Mouse (Mus musculus) kidney, adult 2 months (tissue): ENCODE measurements around the gene Prss54. TPM values are rescaled to one million over a fixed set of nuclear protein-coding genes. Genes with fewer than 3 reads are reported as not detected.

Experiments used
- DNase-seq: peaks from one replicate; pipeline ENCODE4 v3.0.0; 2021
- H3K27ac ChIP-seq: fragments of 200-500 bp; 2 replicates; pipeline ENCODE4 v1.5.1; 2012; ENCODE audit warnings: low read depth, low read length, control low read depth, inconsistent platforms; ENCODE audit not compliant: insufficient read depth
- H3K27me3 ChIP-seq: fragments of 200-500 bp; replicated peaks from 2 replicates; pipeline ENCODE4 v1.6.1; 2012; ENCODE audit warnings: mild to moderate bottlenecking, moderate library complexity, low read length, inconsistent platforms; ENCODE audit not compliant: control insufficient read depth, insufficient read depth
- H3K36me3 ChIP-seq: fragments of 200-500 bp; 2 replicates; pipeline ENCODE4 v1.6.1; 2012; ENCODE audit warnings: mild to moderate bottlenecking, moderate library complexity, low read length, inconsistent platforms; ENCODE audit not compliant: control insufficient read depth, insufficient read depth
- H3K4me1 ChIP-seq: fragments of 200-500 bp; 2 replicates; pipeline ENCODE4 v1.6.1; 2011; ENCODE audit warnings: low read length; ENCODE audit not compliant: control insufficient read depth, insufficient read depth
- H3K4me3 ChIP-seq: fragments of 200-500 bp; 2 replicates; pipeline ENCODE4 v1.5.1; 2011; ENCODE audit warnings: mild to moderate bottlenecking, low read depth, low read length, control low read depth; ENCODE audit not compliant: insufficient read depth
- CTCF ChIP-seq: fragments of 200-500 bp; conservative IDR thresholded peaks from 2 replicates; pipeline ENCODE4 v1.5.1; 2011; ENCODE audit warnings: low read depth, mild to moderate bottlenecking, control low read depth, low read length, moderate library complexity, mixed read lengths; ENCODE audit not compliant: insufficient read depth, insufficient read length
- POLR2A ChIP-seq: fragments of 200-500 bp; IDR thresholded peaks from one replicate; pipeline ENCODE4 v1.6.1; 2011; ENCODE audit warnings: low read depth, low read length, control low read depth
- WGBS: fragments of 180-500 bp; shearing (Covaris S2); methylation state at CpG from one replicate; pipeline ENCODE4 v1.1.7; 2018; 5-methylcytosine and 5-hydroxymethylcytosine counted together
- polyA plus RNA-seq: library from polyadenylated mRNA; depleted of rRNA; stranded (reverse); fragments of >200 nt; gene quantifications from 2 replicates; pipeline ENCODE4 v1.2.3, GENCODE M21; 2012

Prss54 gene
- polyA plus RNA-seq, 1 experiment, result not detected

DNA sequence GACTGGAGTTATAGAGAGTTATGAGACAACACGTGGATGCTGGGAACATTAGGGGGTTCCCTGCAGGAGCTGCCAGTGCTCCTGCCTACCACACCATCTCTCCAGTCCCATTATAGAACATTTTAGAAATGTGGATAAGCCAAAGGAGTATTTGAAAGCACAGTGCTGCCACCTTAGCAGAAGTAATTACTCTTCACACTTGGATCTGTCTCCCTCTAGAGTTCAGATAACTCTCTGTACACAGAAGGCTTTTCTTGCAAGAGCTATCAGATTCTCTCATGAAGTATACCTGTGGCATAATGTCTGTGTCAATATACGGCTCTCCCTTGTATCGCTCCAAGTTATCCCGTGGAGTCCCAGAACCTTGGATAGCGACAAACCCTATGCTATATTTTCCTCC is 36.7 kb downstream of the Prss54 start:
- 73% methylated on average over 5 of the region's 5 CpGs for WGBS
- Histone ChIP-seq H3K27ac (no peak overlapping the region), H3K27me3 (no peaks in the 10 kb centered on the region), H3K4me1 (no peaks in the 10 kb centered on the region), H3K4me3 (no peak overlapping the region), H3K36me3 (no peaks in the 10 kb centered on the region)
- no peak for TF ChIP-seq POLR2A
- TF ChIP-seq CTCF, result no peak
- peak; percentile 9 for DNase-seq

DNA sequence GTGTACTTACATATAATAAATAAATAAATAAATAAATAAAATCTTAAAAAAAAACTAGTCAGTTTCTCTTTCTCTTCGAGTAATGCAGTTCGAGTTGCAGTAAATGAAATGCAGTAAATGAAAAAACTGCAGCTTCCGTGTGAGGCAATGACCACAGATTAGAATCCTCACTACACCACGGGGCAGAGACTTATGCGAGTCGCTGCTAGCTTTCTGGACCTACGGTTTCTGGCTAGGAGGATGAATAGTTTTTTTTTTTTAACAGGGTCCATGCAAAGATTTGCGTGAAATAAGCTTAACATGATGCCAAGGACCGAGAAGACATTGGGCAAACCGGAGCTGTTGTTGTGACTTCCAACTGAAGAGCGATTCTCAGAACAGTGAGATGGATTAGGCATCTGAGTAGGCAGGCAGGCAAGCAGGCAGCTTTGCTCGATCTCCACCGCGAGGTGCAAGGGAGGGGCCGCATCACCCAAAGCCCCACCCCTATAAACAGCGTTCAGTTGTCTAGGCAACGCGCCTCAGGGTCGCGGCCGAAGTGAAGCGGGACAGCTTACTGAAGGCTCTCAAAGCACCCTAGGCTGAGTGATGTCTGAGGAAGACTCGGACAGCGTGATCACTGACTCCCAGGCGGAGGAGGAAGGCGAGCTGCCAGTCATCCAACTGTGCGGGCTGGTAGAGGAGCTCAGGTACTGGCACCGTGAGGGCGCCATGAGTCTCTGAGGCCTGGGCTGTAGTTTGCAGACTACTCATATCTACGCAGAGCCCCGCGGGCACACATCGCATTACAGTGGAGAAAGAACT is 42.4 kb downstream of the Prss54 start, which contains the start of gene Ccdc113:
Ccdc113 (plus strand) TSS at position 502 of the 804 bp plus-strand sequence.
- TF ChIP-seq CTCF, result no peak
- TF ChIP-seq POLR2A, result no peak
- no peaks in the 10 kb centered on the region for H3K27me3 ChIP-seq
- H3K27ac ChIP-seq, result no peak within 1 kb of the TSS
- 7% methylated on average over 33 of the region's 33 CpGs for WGBS
- peak within 1 kb of the TSS; percentile 47 for H3K4me3 ChIP-seq
- no peaks in the 10 kb centered on the region for H3K36me3 ChIP-seq
- peak; percentile 33 for DNase-seq
- H3K4me1 ChIP-seq, result no peaks in the 10 kb centered on the region

DNA sequence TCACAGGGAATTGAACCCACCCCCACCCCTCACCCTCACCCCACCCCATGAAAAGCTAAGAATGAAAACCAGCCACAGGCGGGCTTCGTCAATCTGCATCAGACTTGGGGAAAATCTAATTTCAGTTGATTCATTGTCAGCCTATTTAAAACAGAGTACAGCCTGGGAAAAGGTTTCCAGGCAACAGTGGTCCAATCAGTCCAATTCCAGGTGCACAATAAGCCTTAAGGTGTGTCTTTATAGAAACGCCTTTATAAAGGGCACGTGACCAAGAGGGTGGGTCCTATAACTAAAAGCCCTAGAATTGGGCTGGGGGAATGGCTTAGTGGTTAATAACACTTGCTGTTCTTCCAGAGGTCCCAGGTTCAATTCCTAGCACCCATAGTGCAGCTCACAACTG is 43.9 kb downstream of the Prss54 start:
- Histone ChIP-seq H3K27ac (no peak overlapping the region), H3K27me3 (no peaks in the 10 kb centered on the region), H3K4me3 (no peak overlapping the region), H3K36me3 (no peaks in the 10 kb centered on the region), H3K4me1 (no peaks in the 10 kb centered on the region)
- WGBS, result 82% methylated on average over 4 of the region's 4 CpGs
- DNase-seq, result no peak
- no peak for TF ChIP-seq POLR2A
- TF ChIP-seq CTCF, result no peak

DNA sequence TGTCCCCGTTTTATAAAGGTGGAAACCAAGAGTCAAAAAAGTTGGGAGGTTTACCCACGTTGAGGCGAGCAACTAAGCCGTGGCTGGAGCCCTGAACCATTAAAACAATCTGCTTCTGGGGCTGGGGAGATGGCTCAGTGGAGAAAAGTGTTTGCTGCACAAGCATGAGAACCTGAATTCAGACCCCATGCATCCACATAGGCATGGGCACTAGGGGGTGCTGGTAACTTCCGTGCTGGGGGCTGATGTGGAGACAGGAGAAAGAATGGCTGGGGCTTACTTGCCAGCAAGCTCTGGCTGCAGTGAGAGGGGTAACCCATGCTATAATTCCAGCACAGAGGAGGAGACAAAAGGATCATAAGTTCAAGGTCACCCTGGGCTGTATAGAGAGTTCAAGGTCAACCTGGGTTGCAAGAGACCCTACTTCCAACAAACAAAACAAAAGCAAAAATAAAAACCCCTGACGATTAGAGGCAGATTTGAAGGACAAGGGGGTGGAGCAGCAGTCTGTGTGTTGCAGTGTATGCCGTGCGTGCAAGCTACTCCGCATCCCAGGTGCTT is 47.3 kb downstream of the Prss54 start:
- no peaks in the 10 kb centered on the region for H3K4me1 ChIP-seq
- no peak for DNase-seq
- no peak overlapping the region for H3K4me3 ChIP-seq
- WGBS, result 66% methylated on average over 9 of the region's 9 CpGs
- TF ChIP-seq POLR2A (no peak), CTCF (no peak; the same call in 1 of the 2 replicates)
- H3K36me3 ChIP-seq, result no peaks in the 10 kb centered on the region
- H3K27me3 ChIP-seq, result no peaks in the 10 kb centered on the region
- no peak overlapping the region for H3K27ac ChIP-seq

DNA sequence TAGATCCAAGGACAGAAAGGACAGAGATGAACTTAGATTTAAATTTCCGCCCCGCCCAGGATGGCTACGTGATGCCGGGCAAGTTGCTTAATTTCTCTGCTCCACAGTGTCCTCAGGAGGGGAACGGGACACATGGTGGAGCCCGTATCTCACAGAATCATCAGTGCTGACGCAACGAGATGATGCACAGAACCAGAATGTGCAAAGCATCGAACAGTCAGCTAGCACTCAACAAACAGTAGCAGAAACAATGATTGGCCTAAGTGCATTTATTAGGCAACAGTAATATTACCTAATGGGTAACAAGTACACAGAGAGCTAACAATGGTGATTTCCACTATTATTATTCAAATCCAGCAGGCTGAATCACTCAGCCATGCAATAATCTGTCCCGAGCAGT is 47.9 kb downstream of the Prss54 start:
- no peak for TF ChIP-seq CTCF
- TF ChIP-seq POLR2A, result no peak
- H3K27ac ChIP-seq, result no peak overlapping the region
- H3K27me3 ChIP-seq, result no peaks in the 10 kb centered on the region
- H3K4me3 ChIP-seq, result no peak overlapping the region
- 91% methylated on average over 10 of the region's 10 CpGs for WGBS
- no peak for DNase-seq
- no peaks in the 10 kb centered on the region for H3K36me3 ChIP-seq
- H3K4me1 ChIP-seq, result no peaks in the 10 kb centered on the region

DNA sequence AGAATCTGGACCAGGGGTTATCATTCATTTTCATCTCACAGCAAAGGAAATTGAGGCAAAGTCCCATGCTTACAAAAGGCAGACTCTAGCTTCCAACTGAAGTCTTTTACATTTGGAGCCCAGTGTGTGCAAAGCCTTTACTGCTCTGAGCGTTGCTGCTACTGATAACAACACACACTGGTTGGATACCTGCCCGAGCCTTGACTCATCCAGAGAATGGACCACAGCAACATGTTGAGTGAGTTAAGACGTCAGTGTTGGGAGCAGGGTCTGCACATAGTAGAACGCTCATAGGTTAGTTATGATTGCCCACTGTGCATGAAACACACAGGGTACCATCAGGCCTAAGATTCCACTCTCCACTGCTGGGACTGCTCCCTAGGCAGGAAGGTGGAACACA is 52.1 kb downstream of the Prss54 start:
- H3K36me3 ChIP-seq, result no peaks in the 10 kb centered on the region
- no peaks in the 10 kb centered on the region for H3K27me3 ChIP-seq
- H3K4me1 ChIP-seq, result no peaks in the 10 kb centered on the region
- no peak overlapping the region for H3K27ac ChIP-seq
- no peak for DNase-seq
- H3K4me3 ChIP-seq, result no peak overlapping the region
- no peak for TF ChIP-seq POLR2A
- no peak for TF ChIP-seq CTCF
- 94% methylated on average over 4 of the region's 4 CpGs for WGBS

DNA sequence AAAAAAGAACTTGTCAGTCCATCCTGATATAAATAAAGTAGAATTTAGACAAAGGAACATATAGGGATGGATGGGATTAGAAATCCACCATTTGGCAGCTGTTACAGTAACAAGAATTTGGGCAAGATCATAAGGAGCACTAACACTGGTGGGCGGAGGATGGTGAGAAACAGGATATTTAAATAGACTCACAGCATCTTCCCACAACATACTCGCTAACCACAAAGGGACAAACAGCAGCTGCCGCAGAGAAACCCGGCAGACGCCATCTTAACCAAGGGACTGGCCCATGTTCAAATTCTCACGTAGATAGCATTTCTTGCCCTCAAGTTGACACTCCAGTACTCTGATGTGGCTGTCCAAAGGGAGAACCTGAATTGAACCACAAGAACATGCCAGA is 59.2 kb downstream of the Prss54 start:
- no peak for TF ChIP-seq POLR2A
- no peak for TF ChIP-seq CTCF
- no peaks in the 10 kb centered on the region for H3K36me3 ChIP-seq
- no peaks in the 10 kb centered on the region for H3K27me3 ChIP-seq

More for the DNA sequence above, 59.2 kb downstream of the Prss54 start:
- H3K27ac ChIP-seq, result no peak overlapping the region
- 86% methylated on average over 6 of the region's 6 CpGs for WGBS
- no peaks in the 10 kb centered on the region for H3K4me1 ChIP-seq
- DNase-seq, result no peak
- no peak overlapping the region for H3K4me3 ChIP-seq
